Mouse (Mus musculus): ENCODE data around the gene Vmn1r167. TPM values are rescaled to one million over a fixed set of nuclear protein-coding genes. Genes with fewer than 3 reads are reported as not detected.
"Not testable (repeated sequence)": the region's sequence is repeated elsewhere in the genome, so short reads cannot be mapped to it uniquely, and the experiment has no call there.

Gene Vmn1r167
- not detected in 2 replicates for polyA plus RNA-seq (2014; fragmentation: Nextera tagmentation; extraction: Ambion mirVana)

DNA sequence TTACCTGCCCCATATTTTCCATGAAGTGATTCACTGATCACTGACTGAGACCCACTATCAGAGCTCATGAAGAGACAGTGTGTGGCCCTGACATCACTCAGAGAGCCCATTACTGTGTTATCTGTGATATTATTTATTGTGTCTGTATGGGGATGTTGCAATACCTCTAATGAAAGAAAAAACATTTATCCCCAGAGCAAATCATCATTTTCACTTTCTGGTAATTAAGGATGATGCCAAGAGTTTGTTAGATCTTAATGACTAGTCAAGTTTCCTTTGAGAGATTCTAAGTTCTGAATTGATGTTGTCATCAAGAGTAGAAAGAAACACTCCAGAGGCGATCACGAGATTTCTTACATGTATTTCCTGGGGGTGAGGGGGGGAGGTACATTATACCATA is at the start of gene Vmn1r167:
Gene Vmn1r167 (minus strand): TSS at position 101 of the 400 bp plus-strand sequence.
- not testable (repeated sequence) for H3K4me1 ChIP-seq (ENCODE audit: control insufficient read depth, insufficient read depth, low read length); ATAC-seq (replicated peaks; ENCODE audit: insufficient number of reproducible peaks, low FRiP score, low TSS enrichment); H3K9ac ChIP-seq (ENCODE audit: low read depth, low read length); H3K4me2 ChIP-seq; H3K27ac ChIP-seq (ENCODE audit: low read depth, low read length); H3K27me3 ChIP-seq (ENCODE audit: control insufficient read depth, insufficient read depth, low read length); H3K4me3 ChIP-seq (ENCODE audit: low read depth, low read length); H3K36me3 ChIP-seq (ENCODE audit: control insufficient read depth, insufficient read depth, low read length); H3K9me3 ChIP-seq (replicated peaks; ENCODE audit: control insufficient read depth, low read length)
- WGBS (ENCODE audit: insufficient replicate concordance), result 77% methylated on average over 2 of the region's 2 CpGs

DNA sequence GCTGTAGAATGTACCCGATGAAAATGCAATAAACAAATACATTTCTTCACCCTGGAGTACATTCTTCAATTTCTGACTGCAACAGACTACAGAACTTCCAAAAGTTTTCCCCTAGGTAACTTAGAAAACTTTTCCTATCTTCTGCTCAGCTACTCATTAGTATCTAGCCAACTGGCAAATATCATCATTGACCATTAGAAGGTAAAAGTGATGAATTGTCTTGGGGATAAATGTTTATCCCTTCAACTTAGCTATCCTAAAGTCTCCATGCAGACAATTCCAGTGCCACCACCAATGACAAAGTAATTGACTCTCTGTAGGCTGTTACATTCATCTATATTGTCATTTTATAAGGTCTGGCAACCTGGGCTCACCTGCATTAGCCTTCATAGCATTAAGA is 32.4 kb upstream of the Vmn1r167 start, which contains the start of gene Vmn1r168:
Gene Vmn1r168 (plus strand): TSS at position 301 of the 400 bp plus-strand sequence.
- H3K27me3 ChIP-seq (ENCODE audit: control insufficient read depth, insufficient read depth, low read length); ATAC-seq (replicated peaks; ENCODE audit: insufficient number of reproducible peaks, low FRiP score, low TSS enrichment); H3K9me3 ChIP-seq (replicated peaks; ENCODE audit: control insufficient read depth, low read length); H3K4me1 ChIP-seq (ENCODE audit: control insufficient read depth, insufficient read depth, low read length); H3K4me2 ChIP-seq; H3K9ac ChIP-seq (ENCODE audit: low read depth, low read length); H3K4me3 ChIP-seq (ENCODE audit: low read depth, low read length); H3K36me3 ChIP-seq (ENCODE audit: control insufficient read depth, insufficient read depth, low read length); H3K27ac ChIP-seq (ENCODE audit: low read depth, low read length): not testable (repeated sequence)
- WGBS (ENCODE audit: insufficient replicate concordance), result no CpG with 5 or more reads among the region's 1 CpGs

DNA sequence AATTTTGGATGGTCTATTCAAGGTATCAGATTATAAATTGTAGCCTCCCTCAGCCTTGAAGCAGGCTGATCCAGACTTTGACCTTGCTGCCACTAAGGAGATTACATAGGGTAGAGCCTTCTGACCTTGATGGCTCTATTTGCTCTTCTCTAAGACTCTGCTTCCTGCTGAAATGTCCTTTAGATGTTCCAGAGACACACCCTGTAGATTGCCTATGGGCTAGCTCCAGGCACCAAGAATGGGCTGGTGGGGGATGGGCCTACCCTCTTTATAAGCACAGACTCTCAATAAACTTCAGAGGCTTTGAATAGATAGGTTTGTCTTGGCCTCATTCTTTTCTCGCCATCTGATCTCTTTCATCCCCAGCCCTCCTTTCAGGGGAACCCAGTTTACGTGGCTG is 34.1 kb downstream of the Vmn1r167 start:
- not testable (repeated sequence) for H3K4me2 ChIP-seq; H3K4me3 ChIP-seq (ENCODE audit: low read depth, low read length); ATAC-seq (replicated peaks; ENCODE audit: insufficient number of reproducible peaks, low FRiP score, low TSS enrichment); H3K27me3 ChIP-seq (ENCODE audit: control insufficient read depth, insufficient read depth, low read length); H3K9ac ChIP-seq (ENCODE audit: low read depth, low read length); H3K4me1 ChIP-seq (ENCODE audit: control insufficient read depth, insufficient read depth, low read length); H3K27ac ChIP-seq (ENCODE audit: low read depth, low read length); H3K36me3 ChIP-seq (ENCODE audit: control insufficient read depth, insufficient read depth, low read length); H3K9me3 ChIP-seq (replicated peaks; ENCODE audit: control insufficient read depth, low read length)
- 60% methylated on average over 2 of the region's 2 CpGs for WGBS (ENCODE audit: insufficient replicate concordance)

DNA sequence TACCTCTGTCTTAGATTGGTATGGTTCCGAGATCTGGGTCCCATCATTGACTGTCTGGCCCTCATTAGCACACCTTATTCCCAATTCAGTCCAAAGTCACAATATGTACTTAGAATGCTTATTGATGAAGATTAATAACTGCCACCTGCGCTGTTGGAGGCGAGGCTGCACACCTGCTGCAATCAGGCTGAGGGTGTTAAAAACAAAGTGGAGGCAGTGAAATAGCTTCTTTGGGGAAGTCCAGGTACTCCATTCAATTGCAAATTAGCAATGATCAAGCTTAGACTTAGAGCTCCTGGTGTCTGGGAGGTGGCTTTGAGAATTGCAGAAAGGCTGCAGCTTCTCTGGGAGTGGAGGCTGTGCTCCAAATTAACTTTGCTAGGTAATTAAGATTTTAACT is 36.2 kb downstream of the Vmn1r167 start:
- H3K27me3 ChIP-seq (ENCODE audit: control insufficient read depth, insufficient read depth, low read length); H3K4me1 ChIP-seq (ENCODE audit: control insufficient read depth, insufficient read depth, low read length); H3K27ac ChIP-seq (ENCODE audit: low read depth, low read length); H3K36me3 ChIP-seq (ENCODE audit: control insufficient read depth, insufficient read depth, low read length); H3K4me3 ChIP-seq (ENCODE audit: low read depth, low read length); ATAC-seq (replicated peaks; ENCODE audit: insufficient number of reproducible peaks, low FRiP score, low TSS enrichment); H3K4me2 ChIP-seq; H3K9ac ChIP-seq (ENCODE audit: low read depth, low read length): not testable (repeated sequence)
- WGBS (ENCODE audit: insufficient replicate concordance), result 56% methylated on average over 3 of the region's 3 CpGs
- peaks cover 10% of the 10 kb centered on the region for H3K9me3 ChIP-seq (replicated peaks; ENCODE audit: control insufficient read depth, low read length)

DNA sequence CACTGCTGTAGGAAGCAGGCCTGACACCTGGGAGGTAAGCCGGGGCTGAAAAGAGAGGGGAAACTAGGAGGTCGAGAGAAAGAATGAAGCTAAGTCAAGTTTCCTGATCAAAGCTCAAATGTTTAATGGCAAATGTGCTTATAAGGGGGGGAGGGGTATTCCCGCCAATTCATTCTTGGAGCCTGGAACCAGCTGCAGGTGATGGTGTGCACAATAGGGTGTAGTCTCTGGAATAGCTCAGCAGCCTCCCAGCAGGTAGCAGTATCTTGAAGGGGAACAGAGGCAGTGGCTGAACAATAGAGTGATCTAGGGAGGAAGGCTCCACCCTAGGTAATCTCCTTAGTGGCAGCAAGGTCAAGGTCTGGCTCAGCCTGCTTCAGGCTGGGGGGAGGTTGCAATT is 36.8 kb downstream of the Vmn1r167 start:
- H3K9ac ChIP-seq (ENCODE audit: low read depth, low read length); H3K27me3 ChIP-seq (ENCODE audit: control insufficient read depth, insufficient read depth, low read length); ATAC-seq (replicated peaks; ENCODE audit: insufficient number of reproducible peaks, low FRiP score, low TSS enrichment); H3K4me1 ChIP-seq (ENCODE audit: control insufficient read depth, insufficient read depth, low read length); H3K4me2 ChIP-seq; H3K4me3 ChIP-seq (ENCODE audit: low read depth, low read length); H3K27ac ChIP-seq (ENCODE audit: low read depth, low read length); H3K36me3 ChIP-seq (ENCODE audit: control insufficient read depth, insufficient read depth, low read length): not testable (repeated sequence)
- WGBS (ENCODE audit: insufficient replicate concordance), result 70% methylated on average over 3 of the region's 3 CpGs
- H3K9me3 ChIP-seq (replicated peaks; ENCODE audit: control insufficient read depth, low read length), result peaks cover 11% of the 10 kb centered on the region

Other genes starting within 250 kb of the Vmn1r167 start
- not detected in 2 replicates for gene Gm6902, start 228.3 kb downstream of the Vmn1r167 start, polyA plus RNA-seq (2014; fragmentation: Nextera tagmentation; extraction: Ambion mirVana)
- not detected in 2 replicates for gene Nlrp4e, start 206.0 kb downstream of the Vmn1r167 start, polyA plus RNA-seq (2014; fragmentation: Nextera tagmentation; extraction: Ambion mirVana)
- not detected in 2 replicates for gene Nlrp5, start 121.3 kb downstream of the Vmn1r167 start, polyA plus RNA-seq (2014; fragmentation: Nextera tagmentation; extraction: Ambion mirVana)
- gene Vmn1r168, start 32.5 kb upstream of the Vmn1r167 start, polyA plus RNA-seq (2014; fragmentation: Nextera tagmentation; extraction: Ambion mirVana), result not detected in 2 replicates
- gene Vmn1r169, start 68.3 kb upstream of the Vmn1r167 start, polyA plus RNA-seq (2014; fragmentation: Nextera tagmentation; extraction: Ambion mirVana), result not detected in 2 replicates
- gene Vmn1r170, start 99.0 kb upstream of the Vmn1r167 start, polyA plus RNA-seq (2014; fragmentation: Nextera tagmentation; extraction: Ambion mirVana), result not detected in 2 replicates
- gene Vmn1r171, start 123.5 kb upstream of the Vmn1r167 start, polyA plus RNA-seq (2014; fragmentation: Nextera tagmentation; extraction: Ambion mirVana), result not detected in 2 replicates
- gene Vmn1r172, start 151.1 kb upstream of the Vmn1r167 start, polyA plus RNA-seq (2014; fragmentation: Nextera tagmentation; extraction: Ambion mirVana), result not detected in 2 replicates
- gene Vmn1r173, start 193.5 kb upstream of the Vmn1r167 start, polyA plus RNA-seq (2014; fragmentation: Nextera tagmentation; extraction: Ambion mirVana), result not detected in 2 replicates
- gene Vmn1r174, start 245.1 kb upstream of the Vmn1r167 start, polyA plus RNA-seq (2014; fragmentation: Nextera tagmentation; extraction: Ambion mirVana), result not detected in 2 replicates

Data from heart, embryonic 11.5 days (tissue).